Mouse (Mus musculus) thymus, postnatal 0 days (tissue): ENCODE measurements at regions not wholly inside any gene's neighbourhood (a gene's known extent, or its start where the extent isn't known, plus 50 kb on each side); places are given as distances from the start of the nearest gene placed in this dataset.
A peak's percentile ranks its signal among the peaks of the same experiment; 100 is the strongest.

ENCODE experiments used
- DNase-seq: peaks from one replicate; pipeline ENCODE4 v3.0.0-alpha.2; 2015; ENCODE audit warnings: low spot score

- DNase-seq, result no peak
Measured at GRCm38 (mm10) chr2:161341368-161341891, 232.6 kb upstream of the Chd6 start.

GRCm38 (mm10) chr2:161340291-161340690 is 231.4 kb upstream of the Chd6 start:
- no peak for DNase-seq

GRCm38 (mm10) chr2:161339327-161340001 is 230.6 kb upstream of the Chd6 start:
- no peak for DNase-seq

GRCm38 (mm10) chr2:161338953-161339326 is 230.1 kb upstream of the Chd6 start:
- DNase-seq, result no peak

- DNase-seq, result no peak
Measured at GRCm38 (mm10) chr2:161332653-161333052, 223.8 kb upstream of the Chd6 start.

GRCm38 (mm10) chr2:161331850-161332365 is 223.0 kb upstream of the Chd6 start:
- DNase-seq, result no peak

GRCm38 (mm10) chr2:161302796-161303195 is 193.9 kb upstream of the Chd6 start:
- no peak for DNase-seq

- DNase-seq, result no peak
Measured at GRCm38 (mm10) chr2:161268861-161269413, 160.1 kb upstream of the Chd6 start.

- no peak for DNase-seq
Measured at GRCm38 (mm10) chr2:161266476-161266875, 157.6 kb upstream of the Chd6 start.

- no peak for DNase-seq
Measured at GRCm38 (mm10) chr2:161265211-161265610, 156.3 kb upstream of the Chd6 start.

GRCm38 (mm10) chr2:161252761-161253160 is 143.9 kb upstream of the Chd6 start:
- DNase-seq, result no peak

GRCm38 (mm10) chr2:161241665-161242064 is 132.8 kb upstream of the Chd6 start:
- no peak for DNase-seq

GRCm38 (mm10) chr2:161237280-161237819 is 128.5 kb upstream of the Chd6 start:
- DNase-seq, result no peak

GRCm38 (mm10) chr2:161233155-161233741 is 124.4 kb upstream of the Chd6 start:
- DNase-seq, result no peak

GRCm38 (mm10) chr2:161231405-161231804 is 122.5 kb upstream of the Chd6 start:
- DNase-seq, result no peak

- no peak for DNase-seq
Measured at GRCm38 (mm10) chr2:161215736-161216135, 106.9 kb upstream of the Chd6 start.

- DNase-seq, result peak; percentile 64
Measured at GRCm38 (mm10) chr2:161214681-161215458, 106.0 kb upstream of the Chd6 start.

- DNase-seq, result no peak
Measured at GRCm38 (mm10) chr2:161212322-161212882, 103.5 kb upstream of the Chd6 start.

- no peak for DNase-seq
Measured at GRCm38 (mm10) chr2:161196713-161197372, 88.0 kb upstream of the Chd6 start.

- DNase-seq, result no peak
Measured at GRCm38 (mm10) chr2:161187516-161187915, 78.6 kb upstream of the Chd6 start.

- no peak for DNase-seq
Measured at GRCm38 (mm10) chr2:161185122-161185521, 76.2 kb upstream of the Chd6 start.
